Mouse (Mus musculus) testis, adult 2 months (tissue): ENCODE results near the gene Casz1. TPM values are rescaled to one million over a fixed set of nuclear protein-coding genes. Genes with fewer than 3 reads are reported as not detected.

Source experiments
- H3K27ac ChIP-seq: fragments of 200-500 bp; 2 replicates; pipeline ENCODE4 v1.5.1; 2012; ENCODE audit warnings: low read depth, low read length; ENCODE audit not compliant: control insufficient read depth, insufficient read depth
- H3K27me3 ChIP-seq: fragments of 200-500 bp; 2 replicates; pipeline ENCODE4 v1.6.1; 2012; ENCODE audit warnings: mild to moderate bottlenecking, low read length, moderate library complexity; ENCODE audit not compliant: control insufficient read depth, insufficient read depth
- H3K36me3 ChIP-seq: fragments of 200-500 bp; 2 replicates; pipeline ENCODE4 v1.6.1; 2012; ENCODE audit warnings: mild to moderate bottlenecking, low read length; ENCODE audit not compliant: control insufficient read depth, insufficient read depth
- H3K4me1 ChIP-seq: fragments of 200-500 bp; 2 replicates; pipeline ENCODE4 v1.6.1; 2012; ENCODE audit warnings: low read length; ENCODE audit not compliant: control insufficient read depth, insufficient read depth
- H3K4me3 ChIP-seq: fragments of 200-500 bp; 2 replicates; pipeline ENCODE4 v1.5.1; 2012; ENCODE audit warnings: low read depth, mild to moderate bottlenecking, low read length, moderate library complexity, mixed read lengths; ENCODE audit not compliant: control insufficient read depth
- CTCF ChIP-seq: fragments of 200-500 bp; IDR thresholded peaks from 2 replicates; pipeline ENCODE4 v1.5.1; 2012; ENCODE audit warnings: low read depth, mild to moderate bottlenecking, inconsistent platforms, low read length, moderate library complexity; ENCODE audit not compliant: control insufficient read depth, insufficient read depth, insufficient replicate concordance
- POLR2A ChIP-seq: fragments of 200-500 bp; IDR thresholded peaks from 2 replicates; pipeline ENCODE4 v1.6.1; 2012; ENCODE audit warnings: low read depth, mild to moderate bottlenecking, inconsistent platforms, low read length, moderate library complexity; ENCODE audit not compliant: control insufficient read depth
- polyA plus RNA-seq: library from polyadenylated mRNA; depleted of rRNA; stranded (reverse); fragments of >200 nt; gene quantifications from 2 replicates; pipeline ENCODE4 v1.2.3, GENCODE M21; 2012

The Casz1 gene
- polyA plus RNA-seq, 1 experiment = 8.5 TPM

GRCm38 (mm10) chr4:148964541-148965310 lies 160.5 kb downstream of the Casz1 start:
- H3K4me3 ChIP-seq = no peak overlapping the region
- no peaks in the 10 kb centered on the region for H3K36me3 ChIP-seq
- no peak overlapping the region for H3K27ac ChIP-seq
- H3K27me3 ChIP-seq = no peaks in the 10 kb centered on the region
- no peak for TF ChIP-seq POLR2A
- no peak for TF ChIP-seq CTCF
- no peaks in the 10 kb centered on the region for H3K4me1 ChIP-seq

- H3K4me3 ChIP-seq = no peak overlapping the region
- TF ChIP-seq CTCF (no peak), POLR2A (no peak)
- peaks cover 4% of the 10 kb centered on the region; the same call in 1 of the 2 replicates for H3K4me1 ChIP-seq
- H3K36me3 ChIP-seq = no peaks in the 10 kb centered on the region; the same call in 1 of the 2 replicates
- H3K27me3 ChIP-seq = no peaks in the 10 kb centered on the region
- H3K27ac ChIP-seq = no peak overlapping the region
These were observed 161.9 kb downstream of the Casz1 start for GRCm38 (mm10) chr4:148966132-148966531.

- no peak for TF ChIP-seq CTCF
- no peak for TF ChIP-seq POLR2A
- Histone ChIP-seq H3K27ac (no peak overlapping the region), H3K27me3 (no peaks in the 10 kb centered on the region), H3K36me3 (no peaks in the 10 kb centered on the region; the same call in 1 of the 2 replicates), H3K4me3 (no peak overlapping the region), H3K4me1 (peaks cover 4% of the 10 kb centered on the region; the same call in 1 of the 2 replicates)
These were observed 164.6 kb downstream of the Casz1 start for GRCm38 (mm10) chr4:148968859-148969258.

- no peak overlapping the region for H3K4me3 ChIP-seq
- no peak overlapping the region for H3K27ac ChIP-seq
- no peaks in the 10 kb centered on the region for H3K27me3 ChIP-seq
- peaks cover 4% of the 10 kb centered on the region; the same call in 1 of the 2 replicates for H3K4me1 ChIP-seq
- no peaks in the 10 kb centered on the region; the same call in 1 of the 2 replicates for H3K36me3 ChIP-seq
- no peak for TF ChIP-seq CTCF
These were observed 165.4 kb downstream of the Casz1 start for GRCm38 (mm10) chr4:148969610-148970009.

GRCm38 (mm10) chr4:148970742-148971141 lies 166.5 kb downstream of the Casz1 start:
- Histone ChIP-seq H3K27ac (no peak overlapping the region), H3K4me3 (no peak overlapping the region)
- no peak for TF ChIP-seq POLR2A
- no peak for TF ChIP-seq CTCF

GRCm38 (mm10) chr4:148971613-148972242 lies 167.5 kb downstream of the Casz1 start:
- Histone ChIP-seq H3K4me3 (no peak overlapping the region), H3K36me3 (no peaks in the 10 kb centered on the region; the same call in 1 of the 2 replicates), H3K27ac (no peak overlapping the region), H3K27me3 (no peaks in the 10 kb centered on the region), H3K4me1 (peaks cover 4% of the 10 kb centered on the region; the same call in 1 of the 2 replicates)
- TF ChIP-seq CTCF (no peak), POLR2A (no peak)

More at GRCm38 (mm10) chr4:148970742-148971141, 166.5 kb downstream of the Casz1 start:
- Histone ChIP-seq H3K4me1 (peaks cover 4% of the 10 kb centered on the region; the same call in 1 of the 2 replicates), H3K27me3 (no peaks in the 10 kb centered on the region), H3K36me3 (no peaks in the 10 kb centered on the region; the same call in 1 of the 2 replicates)

- Histone ChIP-seq H3K4me1 (peaks cover 4% of the 10 kb centered on the region; the same call in 1 of the 2 replicates), H3K36me3 (no peaks in the 10 kb centered on the region; the same call in 1 of the 2 replicates), H3K27me3 (no peaks in the 10 kb centered on the region), H3K27ac (no peak overlapping the region), H3K4me3 (no peak overlapping the region)
- TF ChIP-seq CTCF = no peak
These were observed 168.5 kb downstream of the Casz1 start for GRCm38 (mm10) chr4:148972707-148973106.
